Mouse (Mus musculus): Measurements from ENCODE around the gene Dhrs9.

GRCm38 (mm10) chr2:69448581-69448980 is 68.3 kb downstream of the Dhrs9 start:
- no peak for TF ChIP-seq CTCF (IDR thresholded peaks at IDR 0.05; ENCODE audit: borderline replicate concordance, extremely low read depth, insufficient read depth, insufficient read length)
- TF ChIP-seq POLR2A (IDR thresholded peaks at IDR 0.05; ENCODE audit: borderline replicate concordance, extremely low read depth, insufficient read depth, insufficient read length, poor library complexity, severe bottlenecking): no peak
